Mouse (Mus musculus) C2C12 (cell line): ENCODE measurements around the gene Aspscr1.

Source experiments
- CEBPB ChIP-seq: IDR thresholded peaks from one replicate; pipeline ENCODE4 v1.6.1; 2011; ENCODE audit warnings: low read depth, mild to moderate bottlenecking, control low read depth, moderate library complexity
- CTCF ChIP-seq: IDR thresholded peaks from one replicate; pipeline ENCODE4 v1.5.1; 2011; ENCODE audit not compliant: control insufficient read depth, insufficient read depth, insufficient read length
- MAX ChIP-seq: IDR thresholded peaks from one replicate; pipeline ENCODE4 v1.6.1; 2011; ENCODE audit warnings: mild to moderate bottlenecking, control low read depth
- USF1 ChIP-seq: IDR thresholded peaks from one replicate; pipeline ENCODE4 v1.6.1; 2011; ENCODE audit warnings: low read depth, mild to moderate bottlenecking, control low read depth, moderate library complexity

DNA sequence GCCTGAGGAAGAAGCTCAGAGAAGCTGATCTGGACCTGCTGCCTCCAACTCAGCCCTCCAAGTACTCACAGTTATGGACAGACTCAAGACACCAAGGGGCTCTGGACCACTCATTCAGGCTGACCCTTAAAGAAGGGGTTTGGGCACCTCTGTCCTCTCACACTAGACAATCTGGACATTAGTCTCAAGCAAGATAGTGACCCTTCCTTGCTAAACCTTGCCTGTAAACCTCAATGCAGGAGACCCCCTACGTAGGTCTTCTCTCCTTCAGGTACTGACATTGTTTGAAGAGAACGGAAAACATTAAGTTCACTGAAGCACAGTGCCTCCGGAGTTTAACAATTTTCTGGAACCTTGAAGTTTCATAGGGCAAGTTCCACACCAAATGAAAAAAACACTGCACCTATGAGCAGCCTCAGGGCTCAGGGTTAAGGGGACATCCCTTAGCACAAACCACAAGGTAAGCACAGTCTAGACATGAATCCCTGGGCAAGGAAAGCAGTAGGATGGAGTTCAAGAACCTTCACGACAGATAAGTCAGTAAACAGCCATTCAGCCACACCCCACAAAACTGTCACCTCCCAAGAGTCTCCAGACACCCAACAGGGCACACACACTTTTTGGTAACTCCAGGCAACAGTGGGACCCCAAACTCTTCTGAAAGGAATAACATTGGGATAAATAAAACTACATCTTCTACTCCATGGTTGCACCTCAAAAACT lies 40.9 kb upstream of the Aspscr1 start:
- TF ChIP-seq CTCF (no peak), USF1 (no peak), CEBPB (no peak), MAX (no peak)
